Mouse (Mus musculus) heart, postnatal 25 days (tissue): ENCODE data around the gene Sh3bp5. TPM values are rescaled to one million over a fixed set of nuclear protein-coding genes. Genes with fewer than 3 reads are reported as not detected.

Experiments used
- DNase-seq: peaks from one replicate; pipeline ENCODE4 v3.0.0; 2022; ENCODE audit warnings: low spot score
- intact Hi-C: fragments of 180-260 bp; cut with DNase I; formaldehyde crosslinking; loops from one replicate; pipeline ENCODE4 v1.15.1; 2025
- total RNA-seq, 2 experiments: library from RNA; stranded (reverse); gene quantifications; 2 replicates each; pipeline ENCODE4 v1.2.3; 2021

The Sh3bp5 gene
- total RNA-seq, 2 experiments from 2014 or later: 41.0 to 58.1 TPM

- intact Hi-C loops: loop anchor here (2.0 kb wide), 1 partner anchor 20 kb away; no protein-coding TSS in a partner anchor
- DNase-seq: no peak
Measured at GRCm38 (mm10) chr14:31414235-31414966, 21.5 kb downstream of the Sh3bp5 start.

DNA sequence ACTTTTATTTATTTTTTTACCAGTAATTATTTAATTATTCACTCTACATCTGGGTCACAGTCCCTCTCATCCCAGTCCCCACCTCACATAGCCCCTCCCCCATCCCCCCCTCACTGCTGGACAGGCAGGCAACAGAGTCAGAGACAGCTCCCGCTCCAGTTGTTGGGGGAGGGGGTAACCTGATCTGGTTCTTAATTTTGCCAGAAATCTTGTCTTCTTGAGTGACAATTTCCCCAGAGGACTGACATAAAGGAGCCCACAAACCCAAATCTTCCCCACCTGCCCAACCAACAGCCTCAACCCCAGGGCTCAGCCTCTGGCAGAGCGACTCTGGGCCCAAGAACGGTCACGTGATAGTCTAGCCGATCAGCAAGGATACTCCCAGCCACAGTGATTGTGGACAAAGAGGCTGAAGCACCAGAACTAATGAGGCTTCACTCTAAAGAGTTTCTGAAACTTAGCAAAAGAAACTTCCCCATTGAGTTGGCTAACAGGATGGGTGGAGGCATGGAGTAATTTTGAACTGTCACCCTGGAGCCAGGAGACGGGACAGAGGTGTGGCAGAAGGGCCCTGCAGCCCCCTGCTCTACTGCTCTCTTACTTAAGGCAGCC lies 22.3 kb downstream of the Sh3bp5 start:
- no peak for DNase-seq
- intact Hi-C loops: loop anchor here (2.0 kb wide), 2 partner anchors 15 to 21 kb away; no protein-coding TSS in a partner anchor

DNA sequence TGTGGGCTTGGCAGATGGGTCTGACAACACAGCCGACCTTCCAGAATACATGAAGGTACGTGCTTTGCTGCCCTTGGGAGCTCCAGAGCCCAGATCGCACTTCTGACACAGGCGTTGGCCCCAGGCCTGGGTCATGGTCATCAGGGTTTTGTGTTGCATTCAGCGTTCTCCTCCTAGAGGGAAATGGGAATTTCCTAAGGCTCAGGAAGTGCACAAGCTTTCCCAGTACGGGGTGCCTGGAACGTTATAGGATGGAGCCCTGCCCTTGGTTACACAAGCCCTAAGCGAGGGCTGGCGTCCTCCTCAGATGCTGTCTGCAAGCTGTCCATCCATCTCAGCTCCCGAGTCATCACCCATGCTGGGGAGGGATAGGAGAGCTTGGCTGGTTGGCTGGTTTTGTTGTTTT lies 23.2 kb downstream of the Sh3bp5 start:
- DNase-seq: no peak
- intact Hi-C loops: loop anchor here (2.0 kb wide), 1 partner anchor 16 kb away; no protein-coding TSS in a partner anchor

DNA sequence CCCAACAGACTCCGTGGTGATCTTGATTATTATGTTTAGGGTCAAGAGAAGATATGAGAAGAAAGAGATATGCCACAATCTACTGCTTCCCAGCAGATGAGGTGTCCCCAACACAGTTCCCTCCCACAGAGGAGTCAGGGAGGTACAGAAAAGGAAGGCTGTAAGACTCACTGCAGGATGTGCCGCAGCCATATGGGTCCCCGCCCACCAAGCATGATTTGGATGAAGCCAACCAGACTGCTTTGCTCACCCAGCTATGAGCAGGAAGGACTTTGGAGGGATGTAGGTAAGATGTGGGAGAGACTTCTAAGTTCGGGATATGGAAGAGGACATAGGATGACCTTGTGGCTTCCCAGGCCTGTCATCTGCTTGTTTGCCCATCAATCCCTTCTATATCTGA lies 25.1 kb downstream of the Sh3bp5 start:
- no peak for DNase-seq
- intact Hi-C loops: no loop called here

DNA sequence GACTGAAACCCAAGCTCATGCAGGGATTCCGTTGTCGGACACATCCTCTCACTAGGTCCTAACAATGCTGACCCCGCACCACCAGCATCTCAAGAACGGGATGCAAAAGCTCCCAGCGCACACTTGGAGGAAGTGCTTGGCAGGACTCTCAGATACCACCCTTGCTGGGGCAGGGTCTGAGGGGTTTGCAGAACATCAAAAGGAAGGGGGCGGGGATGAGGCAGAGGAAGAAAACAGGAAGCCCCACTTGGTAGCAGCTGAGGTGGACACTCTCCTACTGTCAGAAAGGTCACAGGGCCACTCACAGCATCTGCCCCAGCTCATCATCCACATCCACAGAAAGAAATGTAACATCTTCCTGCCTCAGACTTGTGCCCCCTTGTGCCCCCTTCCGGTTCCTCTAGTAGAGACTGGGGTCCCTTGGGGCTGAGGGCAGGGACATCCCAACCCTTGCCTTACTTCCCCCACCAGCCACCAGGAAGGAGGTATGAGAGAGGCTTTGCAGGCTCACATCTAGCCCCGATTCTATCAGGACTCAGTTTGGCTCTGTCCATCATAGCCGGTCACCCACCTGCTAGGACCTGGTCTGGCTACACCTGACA lies 25.7 kb downstream of the Sh3bp5 start:
- no peak for DNase-seq
- intact Hi-C loops: no loop called here

- no peak for DNase-seq
- intact Hi-C loops: no loop called here
Measured at GRCm38 (mm10) chr14:31408666-31409065, 27.2 kb downstream of the Sh3bp5 start.

GRCm38 (mm10) chr14:31407911-31408604 lies 27.8 kb downstream of the Sh3bp5 start:
- intact Hi-C loops: no loop called here
- no peak for DNase-seq

DNA sequence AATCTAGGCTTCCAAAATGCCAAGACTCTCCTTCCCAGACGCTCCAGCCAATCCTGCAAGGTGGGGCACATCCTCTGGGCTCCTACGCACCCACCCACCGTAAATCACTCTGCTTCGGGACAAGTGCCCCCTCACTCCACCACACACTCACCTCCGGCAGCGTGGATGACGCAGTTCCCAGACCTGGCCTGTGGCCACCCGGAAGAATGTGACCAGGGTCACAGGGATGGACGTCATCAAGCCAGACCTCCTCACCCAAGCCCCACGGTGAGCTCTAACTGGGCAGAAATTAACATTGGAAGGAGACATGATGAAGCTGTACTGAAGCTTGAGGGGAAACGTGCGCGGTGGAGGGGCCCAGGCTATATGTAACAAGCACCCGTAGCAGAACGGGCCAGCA lies 28.7 kb downstream of the Sh3bp5 start:
- DNase-seq: no peak

DNA sequence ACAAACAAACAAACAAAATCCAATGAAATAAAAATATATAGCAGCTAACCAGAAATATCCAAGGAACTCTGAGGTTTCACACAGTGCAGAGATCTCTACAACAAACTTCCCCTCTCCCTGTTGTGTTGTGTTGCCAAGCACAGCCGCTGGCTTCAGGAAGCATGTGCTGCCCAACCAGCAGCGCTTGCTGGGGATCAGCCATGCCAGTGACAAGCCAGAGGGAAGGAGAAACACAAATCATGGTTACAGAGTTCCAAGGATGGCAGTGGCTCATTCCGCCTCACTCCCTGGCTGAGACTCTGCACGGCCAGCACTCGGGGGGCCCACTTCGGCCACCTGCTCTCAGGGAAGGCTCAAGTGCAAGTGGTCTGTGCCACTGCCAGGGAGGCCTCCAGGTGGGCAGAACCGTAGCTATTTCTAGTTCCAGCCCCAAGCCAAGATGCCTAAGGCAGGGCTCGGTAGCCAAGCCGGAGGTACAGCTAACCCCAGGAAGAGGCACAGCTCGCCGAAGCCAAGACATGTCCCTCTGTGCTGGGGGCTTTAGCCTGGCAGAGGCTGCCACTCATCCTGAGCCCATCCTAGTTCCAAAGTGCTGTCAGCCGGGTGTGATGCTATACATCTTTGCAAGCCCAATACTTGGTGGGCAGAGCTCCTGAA lies 29.6 kb downstream of the Sh3bp5 start:
- intact Hi-C loops: no loop called here
- no peak for DNase-seq

More for the DNA sequence above, 28.7 kb downstream of the Sh3bp5 start:
- intact Hi-C loops: no loop called here

GRCm38 (mm10) chr14:31405652-31406051 lies 30.2 kb downstream of the Sh3bp5 start:
- intact Hi-C loops: no loop called here
- no peak for DNase-seq

DNA sequence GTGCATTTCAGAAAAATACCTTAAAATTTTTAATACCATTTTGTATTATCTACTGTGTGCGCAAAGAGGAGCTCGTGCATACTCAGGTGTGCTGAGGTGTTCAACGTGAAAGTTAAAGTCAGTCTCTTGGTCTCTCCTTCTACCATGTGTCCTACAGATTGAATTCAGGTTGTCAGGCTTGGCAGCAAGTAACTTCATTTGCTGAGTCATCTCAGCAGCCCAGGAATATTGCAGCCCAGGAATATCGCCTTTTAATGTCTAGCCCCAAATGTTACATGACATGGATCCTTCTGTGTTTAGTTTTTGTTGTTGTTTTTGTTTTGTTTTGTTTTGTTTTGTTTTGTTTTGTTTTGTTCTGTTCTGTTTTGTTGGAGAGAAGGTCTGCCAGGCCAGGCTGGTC lies 31.2 kb downstream of the Sh3bp5 start:
- intact Hi-C loops: no loop called here
- no peak for DNase-seq

- no peak for DNase-seq
- intact Hi-C loops: loop anchor here (2.0 kb wide), 1 partner anchor 15 kb away; no protein-coding TSS in a partner anchor
Measured at GRCm38 (mm10) chr14:31403995-31404394, 31.9 kb downstream of the Sh3bp5 start.

- no peak for DNase-seq
- intact Hi-C loops: loop anchor here (2.0 kb wide), 1 partner anchor 15 kb away; no protein-coding TSS in a partner anchor
Measured at GRCm38 (mm10) chr14:31403556-31403955, 32.3 kb downstream of the Sh3bp5 start.

DNA sequence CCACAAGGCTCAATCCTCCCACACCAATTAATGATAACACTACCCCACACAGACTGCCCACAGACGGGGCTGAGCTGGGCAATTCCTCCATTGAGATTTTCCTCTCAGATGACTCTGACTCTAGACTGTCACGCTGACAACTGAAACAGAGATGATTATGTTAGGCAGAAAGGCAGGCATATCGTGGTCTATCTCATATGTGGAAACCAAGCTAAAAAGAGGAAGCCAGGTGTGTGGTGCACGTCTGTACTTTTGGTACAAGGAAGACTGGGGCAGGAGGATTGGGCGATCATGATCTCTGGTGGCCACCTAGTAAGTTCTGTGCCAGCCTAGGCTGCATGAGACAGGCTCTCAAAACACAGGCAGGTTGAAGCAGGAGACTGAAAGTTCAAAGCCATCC lies 33.2 kb downstream of the Sh3bp5 start:
- intact Hi-C loops: loop anchor here (2.0 kb wide), 1 partner anchor 14 kb away; no protein-coding TSS in a partner anchor
- DNase-seq: no peak

GRCm38 (mm10) chr14:31401918-31402427 lies 33.9 kb downstream of the Sh3bp5 start:
- DNase-seq: no peak
- intact Hi-C loops: loop anchor here (2.0 kb wide), 1 partner anchor 13 kb away; no protein-coding TSS in a partner anchor

GRCm38 (mm10) chr14:31400896-31401295 lies 35.0 kb downstream of the Sh3bp5 start:
- intact Hi-C loops: no loop called here
- no peak for DNase-seq

DNA sequence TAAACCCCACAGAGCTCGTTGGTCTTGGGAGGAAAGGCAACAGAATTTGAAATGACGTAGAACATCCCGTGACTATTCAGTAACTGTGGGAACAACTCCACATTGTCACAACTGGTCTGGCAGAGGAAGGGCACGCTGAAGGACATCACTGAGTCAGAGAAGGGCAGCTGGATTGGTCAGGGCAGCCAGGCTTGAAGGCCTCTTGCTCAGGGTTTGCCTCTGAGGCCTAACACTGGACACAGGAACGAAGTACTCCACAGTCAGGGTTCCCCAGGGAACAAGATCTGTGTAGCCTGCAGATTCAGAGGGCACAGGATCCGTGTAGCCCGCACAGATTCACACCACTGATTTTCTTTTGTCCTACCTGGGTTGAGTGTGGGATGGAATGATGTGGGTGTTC lies 35.6 kb downstream of the Sh3bp5 start:
- DNase-seq: no peak
- intact Hi-C loops: no loop called here

GRCm38 (mm10) chr14:31399271-31399670 lies 36.6 kb downstream of the Sh3bp5 start:
- intact Hi-C loops: no loop called here
- no peak for DNase-seq

GRCm38 (mm10) chr14:31398819-31399218 lies 37.1 kb downstream of the Sh3bp5 start:
- intact Hi-C loops: no loop called here

More at GRCm38 (mm10) chr14:31398819-31399218, 37.1 kb downstream of the Sh3bp5 start:
- DNase-seq: no peak
